Mouse (Mus musculus) lung, postnatal 10 days (tissue): ENCODE measurements around the gene Ptges2.
A peak's percentile ranks its signal among the peaks of the same experiment; 100 is the strongest.

Source experiments
- DNase-seq: peaks from one replicate; pipeline ENCODE4 v3.0.0; 2021

Ptges2 gene

DNA sequence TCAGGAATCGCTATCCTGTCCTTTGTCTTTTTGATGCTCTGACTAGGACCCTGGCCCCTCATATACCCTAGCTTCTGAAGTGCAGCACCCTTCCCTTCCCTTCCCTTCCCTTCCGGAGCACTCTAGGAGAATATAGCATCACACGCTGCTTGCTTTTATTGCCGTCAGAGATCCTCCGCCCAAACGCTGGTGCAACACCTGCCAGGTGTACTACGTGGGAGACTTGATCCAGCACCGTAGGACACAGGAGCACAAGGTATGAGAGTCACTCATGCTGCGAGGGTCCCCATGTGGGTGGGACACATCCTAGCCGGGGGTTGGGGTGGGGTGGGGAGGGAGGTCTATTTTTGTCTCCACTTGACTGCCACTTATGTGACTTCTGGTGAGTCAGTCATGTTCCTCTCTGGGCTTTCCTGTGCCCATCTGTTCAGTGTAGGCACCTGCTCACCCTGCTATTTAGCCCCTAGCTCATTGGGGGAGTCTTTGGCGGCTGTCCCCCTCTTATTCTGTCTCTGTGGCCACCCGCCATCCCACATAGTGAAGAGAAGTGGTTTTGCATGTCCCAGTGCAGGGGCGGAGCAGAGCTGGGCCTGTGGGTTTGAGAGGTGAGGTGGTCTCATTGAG lies 20.3 kb upstream of the Ptges2 start:
- DNase-seq, result no peak

DNA sequence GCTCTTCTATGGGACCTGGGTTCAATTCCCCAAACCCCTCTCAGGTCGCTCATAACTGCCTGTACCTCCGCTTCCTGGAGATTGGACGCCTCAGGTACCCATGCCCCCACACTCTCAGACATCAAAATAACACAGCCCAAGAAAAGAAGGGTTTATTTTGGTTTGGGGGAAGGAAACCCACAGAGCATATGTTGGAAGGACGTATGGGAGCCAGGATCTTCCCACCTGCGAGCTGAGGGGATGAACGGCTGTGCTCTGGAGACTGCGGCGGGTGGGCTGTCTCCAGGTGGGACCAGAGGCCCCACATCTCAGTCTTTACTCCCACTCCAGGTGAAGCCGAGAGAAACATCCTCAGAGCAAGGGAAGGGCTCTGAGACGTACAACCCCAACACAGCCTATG lies 18.7 kb upstream of the Ptges2 start:
- no peak for DNase-seq

DNA sequence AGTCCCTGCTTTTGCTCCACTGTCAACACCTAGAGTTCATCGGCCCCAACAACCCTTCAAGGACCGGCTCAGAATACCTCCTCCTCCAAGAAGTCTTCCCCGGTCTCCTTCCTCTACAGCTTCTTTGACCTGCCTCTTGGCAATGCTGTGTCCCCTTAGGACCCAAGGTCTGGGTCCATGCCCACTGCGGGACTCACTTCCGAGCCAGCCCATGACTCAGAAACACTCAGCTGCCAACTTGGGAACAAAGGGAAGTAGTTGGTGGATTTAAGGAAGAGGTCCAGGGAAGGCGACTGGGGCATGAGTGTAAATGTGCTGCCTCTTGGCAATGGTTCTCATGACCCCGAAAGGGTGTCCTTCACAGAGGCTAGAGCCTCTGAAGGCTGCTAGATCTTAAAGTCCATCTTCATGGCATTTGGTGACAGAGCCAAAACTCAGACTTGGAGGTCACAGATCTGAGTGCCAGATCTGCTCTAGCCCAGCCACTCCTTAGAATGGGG lies 15.6 kb upstream of the Ptges2 start:
- DNase-seq, result no peak

GRCm38 (mm10) chr2:32381141-32381774 lies 14.4 kb upstream of the Ptges2 start:
- DNase-seq, result peak; percentile 57

DNA sequence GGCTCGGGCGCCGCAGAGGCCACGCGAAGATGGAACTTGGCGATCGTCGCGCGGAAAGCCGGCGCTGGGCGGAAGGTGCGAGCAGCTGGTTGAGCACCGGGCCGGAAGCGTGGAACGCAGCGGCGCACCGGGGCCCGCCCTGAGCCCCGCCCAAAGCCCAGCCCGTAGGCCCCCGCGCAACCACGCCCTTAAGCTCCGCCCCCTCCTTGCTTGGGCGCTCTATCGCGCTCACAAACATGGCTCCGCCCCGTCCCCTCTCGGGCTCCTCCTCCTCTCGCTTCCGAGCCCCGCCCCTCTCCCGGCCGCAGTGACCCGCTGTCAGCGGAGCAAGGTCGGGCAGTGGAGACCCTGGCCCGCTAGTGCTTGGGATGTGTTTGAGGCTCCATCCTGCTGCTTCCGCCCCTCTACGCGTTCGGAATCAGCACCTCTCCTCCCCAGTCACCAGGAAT lies 13.9 kb upstream of the Ptges2 start, which contains the start of gene 1110008P14Rik:
Gene 1110008P14Rik, minus strand, starts transcription at position 164 of the 449 bp plus-strand sequence.
- peak; percentile 96 for DNase-seq

DNA sequence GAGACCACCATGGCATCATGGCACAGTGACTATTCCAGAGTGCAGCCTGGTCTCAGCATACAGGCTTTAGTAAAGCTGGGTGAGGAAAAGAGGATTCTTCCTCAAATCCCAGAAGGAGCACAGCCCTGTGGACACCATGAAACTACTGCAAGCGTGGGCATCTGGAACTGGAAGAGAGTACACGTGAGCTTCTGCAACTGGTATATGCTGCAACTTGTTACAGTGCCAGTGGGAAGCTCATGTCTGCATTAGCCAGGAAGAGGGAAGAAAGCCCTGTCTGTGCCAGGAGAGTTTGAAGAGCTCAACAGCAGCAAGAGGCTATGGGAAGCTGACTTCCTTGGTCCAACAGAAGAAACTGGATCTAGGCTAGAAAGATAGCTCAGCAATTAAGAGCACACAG lies 13.0 kb upstream of the Ptges2 start:
- DNase-seq, result no peak

GRCm38 (mm10) chr2:32387706-32388490 lies 7.8 kb upstream of the Ptges2 start, which contains the start of gene Lcn2:
Lcn2 (minus strand) TSS chr2:32388252.
- peak; percentile 38 for DNase-seq

GRCm38 (mm10) chr2:32389157-32389556 lies 6.5 kb upstream of the Ptges2 start:
- no peak for DNase-seq

DNA sequence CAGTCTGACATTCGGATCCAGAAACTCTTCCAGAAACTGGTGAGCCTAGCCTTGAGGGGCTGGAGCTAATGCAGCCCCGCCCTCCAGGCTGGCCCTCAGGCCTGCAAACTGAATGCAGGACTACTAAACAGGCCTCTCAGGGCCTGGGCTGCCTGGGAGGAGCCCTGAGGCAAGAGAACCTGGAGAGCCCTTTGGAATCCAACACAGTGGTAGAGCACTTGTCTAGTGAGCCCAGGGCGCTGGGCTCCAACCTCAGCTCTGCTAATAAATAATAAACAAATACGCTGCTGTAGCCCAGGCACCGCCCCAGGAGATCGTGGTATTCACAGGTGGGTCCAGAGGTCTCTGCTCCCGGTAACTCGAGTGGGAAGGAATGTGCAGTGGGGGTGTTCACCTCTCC lies 4.8 kb upstream of the Ptges2 start:
- DNase-seq, result peak; percentile 33

DNA sequence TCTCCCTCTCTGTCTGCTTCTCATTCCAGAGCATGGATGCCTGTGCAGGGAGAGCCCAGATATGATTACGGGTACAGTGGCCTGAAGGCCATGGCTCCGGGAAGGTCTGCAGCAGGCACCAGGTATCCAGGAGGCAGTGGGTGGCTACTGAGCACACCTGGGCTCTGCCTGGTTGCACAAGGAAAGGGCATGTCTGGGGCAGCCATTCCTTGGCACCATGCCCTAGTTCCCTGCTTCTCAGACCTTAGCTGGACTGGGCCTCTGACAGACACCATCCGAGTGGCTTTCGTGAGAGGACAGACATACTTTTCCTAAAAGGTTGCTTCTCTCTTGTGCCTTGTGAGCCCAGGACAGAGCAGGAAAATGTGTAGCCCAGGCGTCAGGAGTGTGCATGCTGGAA lies 3.6 kb upstream of the Ptges2 start:
- DNase-seq, result peak; percentile 63

- peak; percentile 71 for DNase-seq
Measured at GRCm38 (mm10) chr2:32394973-32395372, 723 bp upstream of the Ptges2 start.

DNA sequence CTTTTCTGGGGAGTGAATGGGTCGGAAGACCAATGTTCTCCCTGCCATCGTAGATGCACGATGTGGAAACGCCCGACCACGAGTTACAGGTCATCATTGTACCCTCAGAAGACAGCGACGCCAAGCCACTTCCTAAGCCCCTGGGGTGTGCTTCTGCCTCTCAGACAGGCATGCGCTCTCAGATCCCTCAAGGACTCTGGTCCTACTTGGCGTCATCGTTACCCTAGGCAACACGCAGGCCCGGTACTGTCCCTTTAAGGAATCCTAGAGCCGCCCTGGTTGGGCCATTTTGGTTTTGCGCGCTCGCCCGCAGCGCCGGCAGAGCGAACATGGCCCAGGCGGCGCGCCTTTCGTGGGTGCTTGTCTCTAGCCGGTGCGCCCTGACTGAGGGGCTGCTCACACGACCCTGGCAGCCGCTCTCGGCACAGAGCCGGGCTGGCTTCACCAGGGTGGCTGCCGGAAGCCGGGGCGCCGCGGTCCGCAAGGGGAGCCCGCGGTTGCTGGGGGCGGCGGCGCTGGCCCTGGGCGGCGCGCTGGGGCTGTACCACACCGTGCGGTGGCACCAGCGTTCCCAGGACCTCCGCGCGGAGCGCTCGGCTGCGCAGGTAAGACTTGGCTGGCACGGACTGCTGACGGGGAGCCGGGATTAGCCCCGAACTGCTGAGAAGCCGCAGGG lies 388 bp downstream of the Ptges2 start:
- DNase-seq, result peak; percentile 95

DNA sequence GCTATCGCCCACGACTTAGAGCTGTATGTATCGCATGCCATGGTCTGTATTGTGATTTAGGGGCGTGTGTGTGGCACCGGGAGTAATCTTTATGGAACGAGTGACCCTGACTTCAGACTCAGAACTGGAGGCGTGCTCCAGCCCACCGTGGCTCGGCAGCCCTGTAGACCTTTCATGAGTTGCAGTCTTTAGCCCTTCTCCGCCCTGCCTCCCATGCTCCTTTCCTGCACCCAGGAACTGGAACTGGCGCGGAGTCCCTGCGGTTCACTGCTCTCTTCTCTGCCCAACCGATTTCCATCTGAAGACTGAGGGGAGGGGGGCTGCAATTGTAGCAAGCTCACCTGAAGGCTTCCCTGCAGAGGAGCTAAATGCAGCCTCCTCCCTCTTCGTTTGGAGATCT lies 999 bp downstream of the Ptges2 start:
- DNase-seq, result no peak

DNA sequence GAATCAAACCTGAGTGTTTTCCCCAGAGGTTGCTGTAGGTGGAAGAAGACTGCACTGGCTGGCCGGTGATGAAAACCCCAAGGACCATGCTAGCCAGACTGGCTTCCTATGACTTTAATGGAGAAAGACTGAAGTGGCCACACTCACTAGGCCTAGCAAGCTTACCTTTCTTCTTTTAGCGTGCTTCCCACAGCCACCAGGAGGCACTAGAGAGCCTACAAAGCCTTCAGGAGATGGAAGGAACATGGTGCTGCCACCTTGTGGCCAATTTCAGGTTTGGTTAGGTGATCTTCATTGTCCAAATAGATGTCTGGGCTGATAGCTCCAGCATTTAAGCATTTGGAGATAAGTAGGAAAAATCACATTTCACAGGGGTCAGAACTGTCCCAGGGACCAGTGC lies 9.0 kb downstream of the Ptges2 start:
- peak; percentile 96 for DNase-seq

- no peak for DNase-seq
Measured at GRCm38 (mm10) chr2:32407144-32407824, 11.6 kb downstream of the Ptges2 start.

DNA sequence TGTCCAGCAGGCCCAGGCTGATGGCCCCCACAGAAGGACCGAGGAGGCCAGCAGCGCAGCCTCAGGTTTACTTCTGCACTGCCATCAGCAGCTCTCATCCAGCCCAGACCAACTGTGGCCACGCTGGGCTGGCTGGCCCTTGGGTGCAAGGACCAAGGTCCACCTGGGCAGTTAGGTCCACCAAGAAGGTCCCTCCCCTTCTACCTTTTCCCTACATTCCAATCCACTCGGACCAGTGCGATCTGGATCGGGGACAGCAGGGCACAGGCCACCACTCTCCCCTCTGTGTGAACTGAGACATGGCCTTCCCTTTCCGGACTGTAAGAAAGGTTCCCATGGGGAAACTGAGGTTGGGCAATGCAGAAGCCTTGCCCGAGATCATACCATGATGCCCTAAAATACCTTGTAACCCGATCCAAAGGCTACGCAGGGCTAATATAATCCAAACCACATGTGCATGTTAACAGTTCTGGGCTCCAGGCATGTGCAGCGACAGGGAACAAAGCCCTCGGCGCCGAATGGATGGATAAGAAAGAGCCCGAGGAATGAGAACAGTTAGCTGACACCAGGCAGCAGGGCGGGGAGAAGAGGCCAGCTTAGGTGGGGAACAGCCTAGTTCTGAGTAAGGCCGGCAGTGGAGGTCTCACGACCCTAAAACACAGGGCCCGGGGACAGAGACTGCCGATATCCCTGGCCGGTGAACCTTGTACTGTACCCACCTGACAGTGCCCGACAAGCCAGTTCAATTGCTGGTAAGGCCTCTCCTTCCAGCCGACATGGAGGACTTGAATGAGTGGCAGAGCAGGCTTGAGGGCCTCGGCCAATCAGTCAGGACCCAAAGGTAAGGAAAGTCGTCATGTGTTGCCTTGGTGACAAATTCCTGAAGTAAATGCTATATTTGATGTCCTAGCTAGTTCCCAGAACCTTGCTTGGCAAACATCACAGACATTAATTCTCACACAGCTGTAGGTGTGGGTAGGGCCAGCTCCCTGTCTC lies 13.0 kb downstream of the Ptges2 start:
- DNase-seq, result no peak

GRCm38 (mm10) chr2:32411407-32411806 lies 15.7 kb downstream of the Ptges2 start:
- no peak for DNase-seq

DNA sequence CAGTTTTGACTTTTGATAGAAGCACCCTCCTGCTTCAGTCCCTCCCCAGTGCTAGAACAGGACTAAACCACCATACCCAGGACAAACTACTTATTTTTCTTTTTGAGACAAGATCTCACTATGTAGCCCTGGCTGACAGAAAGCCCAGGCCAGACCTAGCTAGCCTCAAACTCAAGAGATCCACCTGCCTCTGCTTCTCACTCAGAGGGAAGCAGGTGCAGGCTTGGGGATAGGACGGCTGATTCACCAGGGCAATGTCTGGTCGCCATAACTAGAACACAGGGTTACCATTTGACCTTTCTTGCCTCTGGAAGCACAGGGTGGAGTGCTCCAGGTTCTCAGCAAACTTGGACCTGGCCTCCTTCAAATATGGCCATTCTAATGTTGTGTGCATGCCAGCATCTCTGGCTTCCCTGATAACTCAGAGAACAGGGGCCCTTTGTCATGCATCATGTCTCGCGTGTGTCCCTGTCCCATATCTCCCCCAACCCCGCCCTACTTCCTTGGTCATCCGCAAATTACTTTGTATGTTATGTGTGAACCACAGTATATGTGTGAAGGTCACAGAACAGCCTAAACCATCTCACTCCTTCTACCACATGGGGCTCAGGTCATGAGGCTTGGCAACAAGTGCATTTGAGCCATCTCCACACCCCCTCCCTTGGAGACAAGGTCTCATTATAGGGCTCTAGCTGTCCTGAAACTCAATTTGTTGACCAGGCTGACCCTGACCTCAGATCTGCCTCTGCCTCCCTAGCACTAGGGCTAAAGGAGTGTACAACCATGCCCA lies 17.2 kb downstream of the Ptges2 start:
- no peak for DNase-seq

DNA sequence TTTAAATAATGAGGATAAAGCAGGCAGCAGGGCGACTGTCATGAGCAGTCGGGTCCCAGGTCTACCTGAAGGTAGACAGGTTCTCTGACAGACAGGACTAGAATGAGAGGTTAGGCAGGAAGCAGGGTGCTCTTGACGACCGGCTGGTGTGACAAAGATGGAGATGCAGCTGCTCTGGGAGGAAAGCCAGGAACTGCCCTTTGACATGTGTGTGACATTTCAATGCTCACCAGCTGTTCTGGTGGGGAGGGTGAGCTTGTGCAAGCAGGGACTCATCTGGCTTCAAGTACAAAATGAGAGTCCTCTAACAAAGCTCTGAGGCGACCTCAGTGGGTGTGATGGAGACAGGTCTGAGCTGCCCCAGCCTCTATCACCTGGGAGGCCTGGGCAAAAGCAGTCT lies 18.2 kb downstream of the Ptges2 start:
- DNase-seq, result peak; percentile 84

DNA sequence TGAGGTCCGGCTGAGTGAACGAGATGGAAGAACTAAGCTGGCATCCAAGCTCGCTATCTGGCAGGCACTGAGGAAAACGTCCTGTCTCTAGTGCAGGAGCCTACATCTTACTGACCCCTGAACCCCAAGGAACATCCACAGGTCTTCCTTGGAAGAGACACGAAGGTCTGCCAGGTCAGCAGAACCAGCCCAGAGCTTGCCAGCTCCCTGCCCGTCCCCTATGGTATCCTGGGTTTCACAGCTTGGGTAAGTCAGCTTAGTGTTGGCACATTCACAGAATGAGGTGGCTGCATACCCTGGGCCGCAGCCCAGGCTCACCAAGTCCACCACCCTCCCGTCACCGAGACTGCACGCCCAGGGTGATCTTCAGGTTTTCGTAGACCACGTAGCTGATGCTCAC lies 20.1 kb downstream of the Ptges2 start:
- DNase-seq, result no peak
